Mouse (Mus musculus) neural tube, embryonic 11.5 days (tissue): ENCODE data around the gene Aifm2. TPM values are rescaled to one million over a fixed set of nuclear protein-coding genes. Genes with fewer than 3 reads are reported as not detected.

Experiments
- ATAC-seq: fragments of 200-750 bp; cut with Nextera tagmentation; 2 replicates; pipeline ENCODE4 v1.8.0; 2017; ENCODE audit warnings: moderate number of reproducible peaks, mild to moderate bottlenecking, moderate TSS enrichment, moderate library complexity; ENCODE audit not compliant: insufficient read depth, low FRiP score, low TSS enrichment
- DNase-seq: peaks from one replicate; pipeline ENCODE4 v3.0.0-alpha.2; 2015; ENCODE audit warnings: low spot score
- H3K27ac ChIP-seq: fragments of 300-500 bp; sonication (generic); 2 replicates; pipeline ENCODE4 v1.5.1; 2014; ENCODE audit warnings: low read depth, mild to moderate bottlenecking, low read length
- H3K27me3 ChIP-seq: fragments of 300-500 bp; sonication (generic); 2 replicates; pipeline ENCODE4 v1.6.1; 2014; ENCODE audit warnings: mild to moderate bottlenecking, low read length, mixed read lengths; ENCODE audit not compliant: control insufficient read depth, insufficient read depth
- H3K36me3 ChIP-seq: fragments of 300-500 bp; sonication (generic); 2 replicates; pipeline ENCODE4 v1.6.1; 2014; ENCODE audit warnings: mild to moderate bottlenecking, low read length, moderate library complexity, mixed read lengths; ENCODE audit not compliant: control insufficient read depth, insufficient read depth
- H3K4me1 ChIP-seq: fragments of 300-500 bp; sonication (generic); 2 replicates; pipeline ENCODE4 v1.6.1; 2014; ENCODE audit warnings: low read length, mixed read lengths; ENCODE audit not compliant: control insufficient read depth, insufficient read depth
- H3K4me2 ChIP-seq: fragments of 300-500 bp; sonication (generic); 2 replicates; pipeline ENCODE4 v1.6.1; 2014; ENCODE audit warnings: low read depth, mild to moderate bottlenecking, moderate library complexity
- H3K4me3 ChIP-seq: fragments of 300-500 bp; sonication (generic); 2 replicates; pipeline ENCODE4 v1.5.1; 2014; ENCODE audit warnings: low read depth, low read length
- H3K9ac ChIP-seq: fragments of 300-500 bp; sonication (generic); 2 replicates; pipeline ENCODE4 v1.6.1; 2014; ENCODE audit warnings: mild to moderate bottlenecking, low read length
- H3K9me3 ChIP-seq: fragments of 300-500 bp; sonication (generic); 2 replicates; pipeline ENCODE4 v1.6.1; 2016; ENCODE audit warnings: low read length; ENCODE audit not compliant: control insufficient read depth
- WGBS: fragments of 180-500 bp; shearing (Covaris S2); extraction: QIAGEN DNeasy Blood & Tissue Kit; methylation state at CpG from one replicate; pipeline ENCODE4 v1.1.7; 2014; 5-methylcytosine and 5-hydroxymethylcytosine counted together
- polyA plus RNA-seq: library from polyadenylated mRNA; unstranded; fragments of >200 nt; fragmentation: Nextera tagmentation; extraction: Ambion mirVana; gene quantifications from 2 replicates; pipeline ENCODE4 v1.2.1, GENCODE M21; 2014

Gene Aifm2
- polyA plus RNA-seq, 1 experiment from 2014 or later: 11.8 TPM

DNA sequence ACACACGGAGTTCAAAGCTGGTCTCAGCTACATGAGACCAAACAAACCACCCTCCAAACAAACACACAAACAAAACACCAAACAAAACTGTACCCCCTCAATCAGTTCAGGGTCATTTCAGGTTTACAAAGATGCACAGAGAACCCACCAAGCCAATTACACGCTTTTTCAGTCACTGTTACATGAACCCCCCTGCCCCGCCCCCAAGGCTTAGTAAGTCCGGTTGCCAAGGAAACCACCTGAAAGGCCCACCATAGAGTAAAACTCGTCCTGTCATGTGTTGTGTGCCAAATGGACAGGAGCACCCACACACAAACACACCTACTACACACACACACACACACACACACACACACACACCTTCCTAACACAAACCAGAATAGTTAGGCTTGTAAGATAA is 50.5 kb downstream of the Aifm2 start:
- no peak overlapping the region for H3K27ac ChIP-seq
- H3K9ac ChIP-seq: no peak overlapping the region
- 39% methylated on average over 5 of the region's 5 CpGs for WGBS
- H3K27me3 ChIP-seq: no peaks in the 10 kb centered on the region
- H3K4me2 ChIP-seq: no peak overlapping the region
- DNase-seq (peak; percentile 34), ATAC-seq (no peak)
- no peak overlapping the region for H3K4me3 ChIP-seq
- H3K36me3 ChIP-seq: no peaks in the 10 kb centered on the region; the same call in 1 of the 2 replicates
- H3K9me3 ChIP-seq: no peaks in the 10 kb centered on the region
- H3K4me1 ChIP-seq: peaks cover 3% of the 10 kb centered on the region; the same call in 1 of the 2 replicates

DNA sequence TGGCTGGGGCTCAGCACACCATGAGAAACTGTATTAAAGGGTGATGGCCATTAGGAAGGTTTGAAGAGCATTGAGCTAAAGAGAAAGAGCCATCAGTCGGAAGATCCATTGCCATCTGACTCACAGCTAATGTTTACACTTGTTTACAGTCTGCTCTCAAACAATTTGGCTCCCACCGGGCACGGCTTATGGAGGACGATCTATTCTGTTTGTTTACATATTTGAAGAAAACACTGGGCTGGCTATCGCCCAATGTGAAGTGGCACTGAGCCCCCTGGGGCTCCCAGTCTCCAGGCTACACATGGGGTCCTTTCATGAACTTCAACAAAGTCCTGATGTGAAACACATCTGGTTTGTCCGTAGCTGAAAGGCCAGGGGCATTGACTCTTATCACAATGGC is 51.7 kb downstream of the Aifm2 start:
- WGBS: 53% methylated on average over 6 of the region's 6 CpGs

DNA sequence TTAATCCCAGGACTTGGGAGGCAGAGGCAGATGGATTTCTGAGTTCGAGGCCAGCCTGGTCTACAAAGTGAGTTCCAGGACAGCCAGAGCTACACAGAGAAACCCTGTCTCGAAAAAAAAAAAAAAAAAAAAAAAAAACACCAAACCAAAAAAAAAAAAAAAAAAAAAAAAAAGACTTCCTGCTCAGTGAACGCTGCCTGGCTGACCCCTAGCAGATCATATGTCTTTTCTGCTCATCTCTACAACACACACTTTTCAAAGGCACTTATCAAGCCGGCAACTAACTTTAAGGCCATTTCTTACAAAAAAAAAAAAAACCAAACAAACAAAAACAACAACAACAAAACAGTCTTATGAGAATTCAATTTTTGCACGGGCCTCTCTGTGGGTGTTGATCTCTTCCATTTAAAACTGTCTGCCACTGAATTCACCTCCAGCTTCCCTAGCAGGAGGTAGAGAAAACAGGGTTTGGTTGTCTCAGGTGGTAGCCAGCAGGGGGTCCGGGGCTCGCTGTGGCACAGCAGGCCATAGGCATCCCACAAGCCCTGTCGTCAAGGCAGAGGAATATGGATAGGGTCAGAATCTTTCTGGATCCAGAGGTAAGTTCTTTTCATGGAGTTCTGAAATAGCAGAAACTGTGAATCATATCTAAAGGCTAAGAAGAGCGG is 66.5 kb downstream of the Aifm2 start:
- Histone ChIP-seq H3K4me1 (peaks cover 2% of the 10 kb centered on the region; the same call in 1 of the 2 replicates), H3K4me2 (peak overlapping the region; percentile 58), H3K27ac (no peak overlapping the region), H3K9ac (peak overlapping the region; percentile 99; the same call in 1 of the 2 replicates), H3K27me3 (no peaks in the 10 kb centered on the region), H3K9me3 (no peaks in the 10 kb centered on the region), H3K4me3 (peak overlapping the region; percentile 61; the same call in 1 of the 2 replicates), H3K36me3 (no peaks in the 10 kb centered on the region)
- ATAC-seq: no peak
- WGBS: 26% methylated on average over 8 of the region's 9 CpGs
- no peak for DNase-seq

More for the DNA sequence above, 51.7 kb downstream of the Aifm2 start:
- H3K4me2 ChIP-seq: no peak overlapping the region
- no peak for ATAC-seq
- no peaks in the 10 kb centered on the region for H3K27me3 ChIP-seq
- H3K36me3 ChIP-seq: no peaks in the 10 kb centered on the region; the same call in 1 of the 2 replicates
- no peak overlapping the region for H3K27ac ChIP-seq
- no peak for DNase-seq
- no peak overlapping the region for H3K9ac ChIP-seq
- H3K9me3 ChIP-seq: no peaks in the 10 kb centered on the region
- no peak overlapping the region for H3K4me3 ChIP-seq
- H3K4me1 ChIP-seq: peaks cover 3% of the 10 kb centered on the region; the same call in 1 of the 2 replicates

DNA sequence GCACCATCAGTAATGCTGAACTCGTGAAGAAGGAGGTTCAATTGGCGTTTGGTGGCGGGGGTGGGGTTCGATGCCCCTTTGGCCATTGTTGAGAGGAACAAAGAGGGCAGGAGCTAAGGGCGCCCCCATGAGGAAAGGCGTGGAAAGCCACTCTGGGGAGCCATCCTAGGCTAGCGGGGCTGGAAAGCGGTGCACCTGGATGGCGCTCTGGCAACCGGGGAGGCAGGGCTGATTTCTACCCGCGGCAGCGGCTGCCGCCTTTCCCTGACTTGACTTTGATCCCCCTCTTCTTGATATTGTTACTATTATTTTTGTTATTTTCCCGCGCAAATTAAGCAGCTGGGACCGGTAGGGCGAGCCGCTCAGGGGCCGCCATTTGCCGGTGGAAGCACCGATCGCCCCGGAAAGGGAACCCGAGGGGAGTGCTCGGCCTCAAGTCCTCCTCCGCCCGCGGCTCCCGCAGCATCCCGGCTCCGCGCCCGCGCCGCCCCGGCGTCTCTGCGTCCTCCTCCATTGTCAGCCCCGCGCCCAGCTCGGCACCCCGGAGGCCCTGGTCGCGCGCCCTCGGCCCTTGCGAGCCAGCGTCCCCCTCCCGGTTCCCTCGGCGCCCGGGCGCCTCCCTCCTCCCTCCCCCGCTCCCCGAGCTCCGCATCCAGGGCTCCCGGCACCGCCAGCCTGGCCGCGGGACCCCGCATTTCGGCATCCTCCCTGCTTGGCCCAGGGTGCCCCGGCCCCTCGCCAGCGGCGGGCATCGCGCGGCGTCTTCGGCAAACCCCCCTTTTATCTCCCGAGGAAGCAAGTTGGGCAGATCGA is 67.9 kb downstream of the Aifm2 start:
- peak overlapping the region; percentile 61 for H3K4me3 ChIP-seq
- no peaks in the 10 kb centered on the region for H3K9me3 ChIP-seq
- H3K4me1 ChIP-seq: peaks cover 2% of the 10 kb centered on the region; the same call in 1 of the 2 replicates
- peak; percentile 85 for DNase-seq
- H3K36me3 ChIP-seq: no peaks in the 10 kb centered on the region
- peak overlapping the region; percentile 58 for H3K4me2 ChIP-seq
- peak overlapping the region; percentile 90 for H3K27ac ChIP-seq
- H3K27me3 ChIP-seq: no peaks in the 10 kb centered on the region
- H3K9ac ChIP-seq: peak overlapping the region; percentile 99
- ATAC-seq: peak; percentile 67
- WGBS: under 1% methylated on average over 58 of the region's 74 CpGs

DNA sequence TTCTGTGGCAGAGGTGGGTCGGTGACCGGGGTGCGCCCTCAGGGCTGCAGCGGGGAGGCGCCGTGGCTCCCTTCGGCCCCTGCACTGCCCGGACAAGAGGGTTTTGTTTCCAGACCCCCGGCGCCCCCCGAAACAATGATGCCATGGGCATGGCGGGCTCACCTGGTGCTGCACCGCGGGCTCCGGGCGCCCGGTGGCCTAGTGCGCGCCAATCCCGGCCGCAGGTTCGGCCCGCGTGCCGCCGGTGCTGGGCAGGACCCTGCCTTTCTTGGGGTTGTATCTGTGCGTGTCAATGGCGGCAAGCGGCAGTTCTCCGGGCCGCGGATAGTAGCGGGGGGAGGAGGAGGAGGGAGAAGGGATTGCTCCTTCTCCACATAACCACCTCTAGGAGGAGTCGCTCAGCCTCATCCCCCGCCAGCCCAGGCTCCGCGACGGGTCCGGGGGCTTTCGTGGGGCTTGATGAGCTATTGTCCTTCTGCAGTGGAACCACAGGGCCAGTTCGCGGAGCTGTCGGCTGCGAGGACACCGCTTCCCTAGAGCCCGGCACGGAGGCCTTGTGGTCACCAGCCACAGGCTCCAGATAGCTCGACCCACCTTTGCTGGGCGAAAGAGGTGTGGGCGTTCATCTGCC is 68.7 kb downstream of the Aifm2 start, which contains the start of gene H2afy2:
TSS of gene H2afy2 (minus strand) at position 527 of the 631 bp plus-strand sequence.
- DNase-seq (peak; percentile 92), ATAC-seq (peak; percentile 89)
- H3K36me3 ChIP-seq: no peaks in the 10 kb centered on the region
- no peaks in the 10 kb centered on the region for H3K27me3 ChIP-seq
- H3K9ac ChIP-seq: peak within 1 kb of the TSS; percentile 99
- peak within 1 kb of the TSS; percentile 90 for H3K27ac ChIP-seq
- no peaks in the 10 kb centered on the region for H3K9me3 ChIP-seq
- peaks cover 2% of the 10 kb centered on the region; the same call in 1 of the 2 replicates for H3K4me1 ChIP-seq
- WGBS: under 1% methylated on average over 50 of the region's 50 CpGs
- peak within 1 kb of the TSS; percentile 61 for H3K4me3 ChIP-seq
- H3K4me2 ChIP-seq: peak within 1 kb of the TSS; percentile 58

DNA sequence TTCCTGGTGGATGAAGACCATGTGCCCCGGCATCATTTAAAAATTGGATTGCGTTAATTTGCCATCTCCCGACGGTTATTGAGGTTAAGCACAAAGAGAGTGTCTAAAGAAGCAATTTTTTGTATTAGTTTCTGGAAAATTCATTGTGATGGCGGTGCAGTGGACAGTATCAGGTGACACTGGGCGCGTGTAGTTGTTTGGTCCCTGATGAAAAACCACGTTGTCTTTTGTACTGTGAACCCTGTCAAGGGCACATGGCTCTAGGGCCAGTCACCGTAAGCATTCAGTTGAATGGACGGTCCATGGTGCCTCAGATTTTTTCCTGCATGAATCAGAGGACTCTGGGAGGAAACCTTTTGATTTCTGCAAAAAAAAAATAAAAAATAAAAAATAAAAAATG is 69.4 kb downstream of the Aifm2 start:
- DNase-seq: no peak

DNA sequence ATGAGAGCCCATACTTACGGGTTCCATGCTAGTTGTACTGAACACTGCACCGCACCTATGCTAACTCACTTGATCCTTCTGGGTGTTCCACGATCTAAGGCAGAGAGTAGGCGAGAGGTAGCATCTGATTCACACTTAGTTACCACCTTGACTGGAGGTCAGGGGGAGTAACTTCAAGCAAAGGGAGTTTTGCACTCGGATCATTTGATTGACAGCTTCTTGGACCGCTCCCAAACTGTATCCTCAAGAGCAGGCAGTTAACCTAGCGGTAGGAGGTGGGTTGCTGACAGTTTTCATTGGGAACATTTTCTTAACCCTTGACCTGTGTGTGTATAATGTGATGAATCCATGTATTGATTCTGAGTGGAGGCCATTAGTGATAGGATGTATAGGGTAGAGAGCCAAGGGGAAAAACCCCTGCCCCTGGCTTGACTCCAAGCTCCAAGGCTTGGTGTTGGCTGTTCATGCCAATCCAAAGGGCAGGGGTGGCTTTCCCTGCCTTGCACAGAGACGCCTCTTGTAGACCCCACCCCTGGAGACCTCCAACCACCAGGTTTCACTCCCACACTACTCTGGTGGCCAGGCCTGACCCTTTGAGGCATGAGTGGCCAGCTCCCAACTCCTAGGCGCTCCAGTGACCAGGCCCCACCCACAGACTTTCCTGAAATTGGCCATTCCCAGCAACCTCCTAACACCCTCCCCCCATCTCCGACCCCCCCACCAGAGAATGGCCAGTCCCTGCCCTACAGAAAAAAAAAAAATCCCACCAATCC is 72.7 kb downstream of the Aifm2 start:
- Histone ChIP-seq H3K4me2 (no peak overlapping the region), H3K4me1 (peaks cover 2% of the 10 kb centered on the region; the same call in 1 of the 2 replicates), H3K9me3 (no peaks in the 10 kb centered on the region), H3K27ac (no peak overlapping the region), H3K27me3 (no peaks in the 10 kb centered on the region), H3K4me3 (no peak overlapping the region), H3K9ac (no peak overlapping the region), H3K36me3 (no peaks in the 10 kb centered on the region)
- DNase-seq: no peak
- no peak for ATAC-seq
- 81% methylated on average over 10 of the region's 10 CpGs for WGBS

More for the DNA sequence above, 69.4 kb downstream of the Aifm2 start:
- ATAC-seq: 0 out of 2 replicates have a peak, but pooled peaks have one; percentile 11
- Histone ChIP-seq H3K9ac (peak overlapping the region; percentile 99), H3K27me3 (no peaks in the 10 kb centered on the region), H3K4me2 (peak overlapping the region; percentile 58), H3K4me1 (peaks cover 2% of the 10 kb centered on the region; the same call in 1 of the 2 replicates), H3K36me3 (no peaks in the 10 kb centered on the region), H3K4me3 (peak overlapping the region; percentile 61), H3K27ac (peak overlapping the region; percentile 90), H3K9me3 (no peaks in the 10 kb centered on the region)
- WGBS: 14% methylated on average over 10 of the region's 10 CpGs

DNA sequence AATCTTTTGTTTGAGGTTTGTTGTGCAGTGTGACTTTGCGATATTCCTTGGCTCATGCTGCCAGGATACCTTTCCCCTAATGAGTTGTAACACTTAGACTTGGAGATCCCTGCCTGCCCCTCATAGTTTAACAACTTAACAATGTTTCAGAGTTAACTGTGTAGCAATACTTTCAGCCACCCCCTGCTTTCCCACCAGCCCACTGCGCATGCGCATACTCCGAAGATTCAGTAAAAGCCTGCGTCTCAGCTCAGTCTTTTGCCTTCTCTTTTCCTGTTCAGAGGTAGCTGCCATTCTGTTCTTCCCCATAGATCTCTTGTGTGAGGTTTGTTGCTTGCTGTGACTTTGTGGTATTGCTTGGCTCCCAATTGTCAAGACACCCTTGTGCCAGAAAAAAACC is 73.4 kb downstream of the Aifm2 start:
- ATAC-seq (no peak), DNase-seq (no peak)
- Histone ChIP-seq H3K9ac (no peak overlapping the region), H3K27ac (no peak overlapping the region), H3K27me3 (no peaks in the 10 kb centered on the region), H3K4me2 (no peak overlapping the region), H3K4me3 (no peak overlapping the region), H3K36me3 (no peaks in the 10 kb centered on the region), H3K4me1 (peaks cover 2% of the 10 kb centered on the region; the same call in 1 of the 2 replicates), H3K9me3 (no peaks in the 10 kb centered on the region)
- WGBS: 96% methylated on average over 5 of the region's 5 CpGs
